17 mouse cellular contexts compared by ENCODE assay signal in genomic region chr1:73579680-73580079, GRCm38 (mm10).
DNase-seq lines count a peak whose midpoint lies in the region; ATAC-seq and TF ChIP-seq lines count a peak whose summit lies in the region.
"Had no signal": no experiment of that assay in that cellular context is flagged by ENCODE, and none has a peak within 500 bp of the region (broad histone marks: within the 10 kb centered on the region; RNA-seq: fewer than 3 reads in every experiment).

No protein-coding gene starts in this region.

- peaks cover 3% of the 10 kb centered on the region for H3K4me1 ChIP-seq in kidney, embryonic 15.5 days
- no peaks in the 10 kb centered on the region for H3K4me1 ChIP-seq in lung, embryonic 14.5 days (ENCODE audit: insufficient read depth)
- H3K4me1 ChIP-seq: forebrain, embryonic 15.5 days; heart, embryonic 15.5 days; hindbrain, embryonic 13.5 days had no signal

- no peaks in the 10 kb centered on the region for H3K36me3 ChIP-seq in kidney, embryonic 15.5 days
- no peaks in the 10 kb centered on the region for H3K36me3 ChIP-seq in lung, embryonic 14.5 days (ENCODE audit: insufficient read depth)
- H3K36me3 ChIP-seq: forebrain, embryonic 15.5 days; heart, embryonic 15.5 days; hindbrain, embryonic 13.5 days had no signal

- ATAC-seq in kidney, embryonic 15.5 days (replicated peaks; ENCODE audit: low FRiP score) = no peak
- ATAC-seq in lung, embryonic 14.5 days (ENCODE audit: insufficient read depth) = no peak
- ATAC-seq: forebrain, embryonic 15.5 days had no signal

- H3K4me2 ChIP-seq in kidney, embryonic 15.5 days = no peak overlapping the region
- no peak overlapping the region for H3K4me2 ChIP-seq in lung, embryonic 14.5 days
- H3K4me2 ChIP-seq: forebrain, embryonic 15.5 days; heart, embryonic 11.5 days; heart, embryonic 15.5 days; hindbrain, embryonic 13.5 days had no signal

- TF ChIP-seq CTCF in lung, embryonic 14.5 days (IDR thresholded peaks at IDR 0.05; ENCODE audit: low read depth) = no peak

- WGBS in kidney, embryonic 15.5 days = 76% methylated on average over 3 of the region's 3 CpGs
- WGBS in lung, embryonic 14.5 days = 50% methylated on average over 3 of the region's 3 CpGs

- DNase-seq in kidney, postnatal 10 days = no peak
- DNase-seq in lung, embryonic 14.5 days = peak; percentile 59
- no peak for DNase-seq in lung, postnatal 25 days (ENCODE audit: low spot score)
- DNase-seq in Muller cell, postnatal 12 days (ENCODE audit: inconsistent ontology term) = peak; percentile 46
- DNase-seq in lung, postnatal 10 days = peak; percentile 27
- DNase-seq in spleen, adult 12 weeks (ENCODE audit: low spot score) = no peak
- DNase-seq: adrenal gland, adult 8-10 months; adrenal gland, postnatal 36 days; cerebellum, adult 2 months; gastrocnemius, postnatal 14 days; heart, adult 2 months; heart, postnatal 14 days had no signal

- H3K27me3 ChIP-seq in kidney, embryonic 15.5 days = no peaks in the 10 kb centered on the region
- no peaks in the 10 kb centered on the region for H3K27me3 ChIP-seq in lung, embryonic 14.5 days (ENCODE audit: insufficient read depth, low read length)
- H3K27me3 ChIP-seq: forebrain, embryonic 15.5 days; heart, embryonic 15.5 days; hindbrain, embryonic 13.5 days had no signal

- no peaks in the 10 kb centered on the region for H3K9me3 ChIP-seq in kidney, embryonic 15.5 days (replicated peaks)
- H3K9me3 ChIP-seq in lung, embryonic 14.5 days (ENCODE audit: low read depth, low read length) = no peaks in the 10 kb centered on the region
- H3K9me3 ChIP-seq: forebrain, embryonic 15.5 days; heart, embryonic 15.5 days; hindbrain, embryonic 13.5 days had no signal

- no peak overlapping the region for H3K4me3 ChIP-seq in kidney, embryonic 15.5 days (replicated peaks)
- H3K4me3 ChIP-seq in lung, embryonic 14.5 days (ENCODE audit: low read depth, low read length) = no peak overlapping the region
- H3K4me3 ChIP-seq: forebrain, embryonic 15.5 days; heart, adult 2 months; heart, embryonic 15.5 days; hindbrain, embryonic 13.5 days had no signal

- peak overlapping the region; percentile 19; the same call in 1 of the 2 replicates for H3K27ac ChIP-seq in kidney, embryonic 15.5 days
- H3K27ac ChIP-seq in lung, embryonic 14.5 days (ENCODE audit: low read depth) = peak overlapping the region; percentile 50; the same call in 1 of the 2 replicates
- H3K27ac ChIP-seq: forebrain, embryonic 15.5 days; heart, adult 2 months; heart, embryonic 15.5 days; hindbrain, embryonic 13.5 days had no signal

- no peak overlapping the region for H3K9ac ChIP-seq in kidney, embryonic 15.5 days
- no peak overlapping the region for H3K9ac ChIP-seq in lung, embryonic 14.5 days
- H3K9ac ChIP-seq: forebrain, embryonic 15.5 days; heart, embryonic 15.5 days; hindbrain, embryonic 13.5 days had no signal

Comparison
In these comparisons a context has a peak if more than half of its experiments do, and no peak if none do; other contexts are left out.
1. DNase-seq: peak in lung, embryonic 14.5 days (single experiment), Muller cell, postnatal 12 days (single experiment) and lung, postnatal 10 days (single experiment); none in kidney, postnatal 10 days (single experiment), lung, postnatal 25 days (single experiment) and spleen, adult 12 weeks (single experiment).